Mouse (Mus musculus): ENCODE results near the gene Man1a2. TPM values are rescaled to one million over a fixed set of nuclear protein-coding genes. Genes with fewer than 3 reads are reported as not detected.

Gene Man1a2
- polyA plus RNA-seq, 1 experiment: 33.3 TPM

DNA sequence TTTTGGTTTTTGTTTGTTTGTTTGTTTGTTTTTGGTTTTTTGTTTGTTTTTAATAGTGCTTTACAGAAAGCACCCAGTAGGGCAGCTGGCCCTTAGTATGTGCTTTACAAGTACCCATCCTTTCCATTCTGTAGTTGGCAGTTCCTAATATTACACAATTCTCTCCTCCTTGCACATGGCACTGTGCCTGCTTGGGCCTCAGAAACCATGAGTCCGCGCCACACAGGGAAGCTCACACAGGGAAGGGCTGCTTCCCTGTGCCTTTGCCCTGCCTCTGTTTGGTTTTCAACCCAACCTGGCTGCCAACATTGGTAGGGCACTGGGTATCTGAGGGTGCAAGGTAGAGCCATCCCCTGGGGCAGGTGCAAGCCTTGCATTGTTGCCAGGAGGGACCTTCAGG, 148.6 kb downstream of the Man1a2 start:
- no peak for DNase-seq
- 100% methylated on average over 2 of the region's 2 CpGs for WGBS

DNA sequence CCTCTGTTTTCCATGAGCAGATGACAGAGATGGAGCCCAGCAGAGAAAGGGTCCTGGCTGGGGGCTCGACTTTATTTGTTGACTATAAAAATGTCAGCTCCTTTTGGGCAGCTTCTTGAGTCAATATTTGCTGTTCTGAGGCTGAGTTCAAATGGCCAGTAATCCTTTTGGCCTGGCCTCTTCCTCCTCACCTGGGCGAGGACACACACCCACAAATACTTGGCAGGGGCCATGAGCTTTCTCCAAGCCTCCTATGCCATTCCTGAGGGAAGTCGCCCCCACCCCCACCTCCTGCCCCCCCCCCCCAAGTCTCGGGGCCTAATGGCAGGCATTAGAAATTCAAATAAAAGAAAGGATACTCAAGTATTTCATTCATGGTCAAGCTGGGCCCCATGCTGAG, 149.4 kb downstream of the Man1a2 start:
- TF ChIP-seq POLR2A (IDR thresholded peaks at IDR 0.05; ENCODE audit: control insufficient read depth, extremely low read depth, insufficient read depth, low read length, poor library complexity): no peak
- no peak for TF ChIP-seq CTCF (IDR thresholded peaks at IDR 0.05; ENCODE audit: borderline replicate concordance, control insufficient read depth, extremely low read depth, insufficient read depth, low read length, poor library complexity)
- H3K27ac ChIP-seq (ENCODE audit: control insufficient read depth, insufficient read depth, low read length): no peak overlapping the region
- no peaks in the 10 kb centered on the region for H3K36me3 ChIP-seq (ENCODE audit: control insufficient read depth, insufficient read depth, low read length)
- H3K4me3 ChIP-seq (ENCODE audit: control insufficient read depth, insufficient read depth, low read length): no peak overlapping the region
- H3K27me3 ChIP-seq (ENCODE audit: control insufficient read depth, insufficient read depth, low read length): no peaks in the 10 kb centered on the region
- WGBS: 89% methylated on average over 4 of the region's 4 CpGs
- H3K4me1 ChIP-seq (replicated peaks; ENCODE audit: control insufficient read depth, insufficient read depth, low read length): peaks cover 4% of the 10 kb centered on the region; the same call in 1 of the 2 replicates
- no peak for DNase-seq

More for the DNA sequence above, 148.6 kb downstream of the Man1a2 start:
- Histone ChIP-seq H3K36me3 (ENCODE audit: control insufficient read depth, insufficient read depth, low read length) (no peaks in the 10 kb centered on the region), H3K27me3 (ENCODE audit: control insufficient read depth, insufficient read depth, low read length) (no peaks in the 10 kb centered on the region), H3K4me1 (replicated peaks; ENCODE audit: control insufficient read depth, insufficient read depth, low read length) (peaks cover 4% of the 10 kb centered on the region; the same call in 1 of the 2 replicates), H3K27ac (ENCODE audit: control insufficient read depth, insufficient read depth, low read length) (no peak overlapping the region), H3K4me3 (ENCODE audit: control insufficient read depth, insufficient read depth, low read length) (no peak overlapping the region)
- TF ChIP-seq POLR2A (IDR thresholded peaks at IDR 0.05; ENCODE audit: control insufficient read depth, extremely low read depth, insufficient read depth, low read length, poor library complexity) (no peak), CTCF (IDR thresholded peaks at IDR 0.05; ENCODE audit: borderline replicate concordance, control insufficient read depth, extremely low read depth, insufficient read depth, low read length, poor library complexity) (no peak)

DNA sequence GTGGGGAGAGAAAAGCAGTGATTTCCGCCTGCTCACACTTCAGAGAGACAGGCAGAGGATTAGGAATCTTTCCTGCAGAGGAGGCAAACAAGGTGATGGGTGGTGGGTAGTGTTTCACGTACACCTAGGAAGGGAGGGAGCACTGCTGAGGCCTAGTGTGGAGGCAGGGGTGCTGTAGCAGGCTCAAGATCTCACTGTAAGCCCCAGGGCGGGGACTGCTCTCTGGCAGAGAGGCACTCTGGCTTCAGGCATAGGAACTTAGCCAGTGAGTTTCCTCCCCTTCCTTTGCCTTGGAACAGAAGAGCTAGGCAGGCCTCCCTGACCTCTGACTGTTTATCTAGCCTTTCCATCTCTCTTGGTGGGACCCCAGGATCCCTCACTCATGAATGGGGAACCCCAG, 150.0 kb downstream of the Man1a2 start:
- H3K27ac ChIP-seq (ENCODE audit: control insufficient read depth, insufficient read depth, low read length): no peak overlapping the region
- no peaks in the 10 kb centered on the region for H3K36me3 ChIP-seq (ENCODE audit: control insufficient read depth, insufficient read depth, low read length)
- H3K4me1 ChIP-seq (replicated peaks; ENCODE audit: control insufficient read depth, insufficient read depth, low read length): peaks cover 4% of the 10 kb centered on the region; the same call in 1 of the 2 replicates
- H3K4me3 ChIP-seq (ENCODE audit: control insufficient read depth, insufficient read depth, low read length): no peak overlapping the region
- no peak for DNase-seq
- WGBS: 93% methylated on average over 3 of the region's 3 CpGs
- no peak for TF ChIP-seq POLR2A (IDR thresholded peaks at IDR 0.05; ENCODE audit: control insufficient read depth, extremely low read depth, insufficient read depth, low read length, poor library complexity)
- no peak for TF ChIP-seq CTCF (IDR thresholded peaks at IDR 0.05; ENCODE audit: borderline replicate concordance, control insufficient read depth, extremely low read depth, insufficient read depth, low read length, poor library complexity)
- no peaks in the 10 kb centered on the region for H3K27me3 ChIP-seq (ENCODE audit: control insufficient read depth, insufficient read depth, low read length)

DNA sequence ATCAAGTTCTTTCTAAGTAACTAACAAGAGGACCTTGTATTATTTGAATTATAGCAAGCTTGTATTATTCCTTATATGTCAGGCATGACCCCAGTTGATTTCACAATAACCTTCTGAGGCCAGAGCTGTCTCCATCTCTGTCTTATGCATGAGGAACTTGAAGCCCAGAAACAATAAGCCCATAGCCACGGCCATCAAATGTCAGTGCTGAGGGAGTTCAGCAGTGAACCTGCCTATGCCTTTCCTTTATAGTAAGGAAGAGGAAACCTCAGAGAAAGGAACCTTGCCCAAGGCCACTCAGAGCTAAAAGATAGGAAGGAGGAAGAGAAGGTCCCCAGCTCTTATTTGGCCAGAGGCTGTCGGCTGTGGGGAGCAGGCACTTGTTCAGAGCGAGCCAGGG, 150.9 kb downstream of the Man1a2 start:
- whole genome bisulfite sequencing: 59% methylated on average over 3 of the region's 3 CpGs
- Histone ChIP-seq H3K36me3 (ENCODE audit: control insufficient read depth, insufficient read depth, low read length) (no peaks in the 10 kb centered on the region), H3K4me1 (replicated peaks; ENCODE audit: control insufficient read depth, insufficient read depth, low read length) (peaks cover 4% of the 10 kb centered on the region; the same call in 1 of the 2 replicates), H3K27me3 (ENCODE audit: control insufficient read depth, insufficient read depth, low read length) (no peaks in the 10 kb centered on the region), H3K27ac (ENCODE audit: control insufficient read depth, insufficient read depth, low read length) (no peak overlapping the region), H3K4me3 (ENCODE audit: control insufficient read depth, insufficient read depth, low read length) (no peak overlapping the region)
- TF ChIP-seq CTCF (IDR thresholded peaks at IDR 0.05; ENCODE audit: borderline replicate concordance, control insufficient read depth, extremely low read depth, insufficient read depth, low read length, poor library complexity): no peak
- no peak for TF ChIP-seq POLR2A (IDR thresholded peaks at IDR 0.05; ENCODE audit: control insufficient read depth, extremely low read depth, insufficient read depth, low read length, poor library complexity)
- DNase-seq: no peak

DNA sequence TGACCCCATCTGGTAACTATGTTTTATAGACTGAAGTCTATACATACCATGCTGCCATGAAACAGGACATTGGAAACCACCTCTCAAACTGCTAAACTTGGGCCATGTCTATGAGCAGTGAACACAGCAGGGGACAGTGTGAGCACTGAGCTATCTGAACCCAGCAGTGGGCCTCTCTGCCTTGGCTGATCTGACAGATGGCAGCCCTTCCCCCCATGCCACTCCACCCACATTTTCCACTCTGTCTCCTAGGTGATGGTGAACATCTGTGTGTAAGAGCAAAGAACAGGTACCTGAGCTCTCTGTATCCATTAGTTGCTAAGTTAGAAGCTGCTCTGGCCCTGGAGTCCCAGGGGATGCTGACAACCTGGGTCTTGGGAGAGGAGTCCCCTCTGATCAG, 151.9 kb downstream of the Man1a2 start:
- Histone ChIP-seq H3K36me3 (ENCODE audit: control insufficient read depth, insufficient read depth, low read length) (no peaks in the 10 kb centered on the region), H3K27ac (ENCODE audit: control insufficient read depth, insufficient read depth, low read length) (no peak overlapping the region), H3K4me3 (ENCODE audit: control insufficient read depth, insufficient read depth, low read length) (no peak overlapping the region), H3K27me3 (ENCODE audit: control insufficient read depth, insufficient read depth, low read length) (no peaks in the 10 kb centered on the region), H3K4me1 (replicated peaks; ENCODE audit: control insufficient read depth, insufficient read depth, low read length) (peaks cover 4% of the 10 kb centered on the region; the same call in 1 of the 2 replicates)
- no peak for TF ChIP-seq POLR2A (IDR thresholded peaks at IDR 0.05; ENCODE audit: control insufficient read depth, extremely low read depth, insufficient read depth, low read length, poor library complexity)
- TF ChIP-seq CTCF (IDR thresholded peaks at IDR 0.05; ENCODE audit: borderline replicate concordance, control insufficient read depth, extremely low read depth, insufficient read depth, low read length, poor library complexity): no peak
- no peak for DNase-seq

DNA sequence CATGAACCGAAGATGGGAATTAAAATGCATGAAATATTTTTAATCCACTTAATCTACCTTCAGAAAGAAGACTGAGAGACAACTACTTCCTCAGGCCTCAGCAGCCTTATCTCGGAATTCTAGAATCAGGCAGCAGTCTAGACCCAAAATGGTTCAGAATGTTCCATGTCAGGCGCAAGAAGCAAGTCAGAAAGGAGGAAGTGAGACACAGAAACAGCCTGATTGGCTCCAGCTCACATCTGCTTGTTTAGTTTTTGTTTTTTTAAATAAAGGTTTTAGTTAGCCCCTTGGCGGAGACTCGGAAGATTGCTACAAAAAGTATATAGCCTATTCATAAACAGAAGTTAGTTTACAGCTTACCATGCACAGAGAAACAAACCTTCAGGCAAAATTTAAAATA, 154.4 kb downstream of the Man1a2 start:
- WGBS: 88% methylated on average over 5 of the region's 5 CpGs
- Histone ChIP-seq H3K36me3 (ENCODE audit: control insufficient read depth, insufficient read depth, low read length) (no peaks in the 10 kb centered on the region), H3K4me1 (replicated peaks; ENCODE audit: control insufficient read depth, insufficient read depth, low read length) (peaks cover 4% of the 10 kb centered on the region; the same call in 1 of the 2 replicates), H3K27ac (ENCODE audit: control insufficient read depth, insufficient read depth, low read length) (no peak overlapping the region), H3K27me3 (ENCODE audit: control insufficient read depth, insufficient read depth, low read length) (no peaks in the 10 kb centered on the region), H3K4me3 (ENCODE audit: control insufficient read depth, insufficient read depth, low read length) (no peak overlapping the region)
- no peak for TF ChIP-seq CTCF (IDR thresholded peaks at IDR 0.05; ENCODE audit: borderline replicate concordance, control insufficient read depth, extremely low read depth, insufficient read depth, low read length, poor library complexity)
- no peak for TF ChIP-seq POLR2A (IDR thresholded peaks at IDR 0.05; ENCODE audit: control insufficient read depth, extremely low read depth, insufficient read depth, low read length, poor library complexity)
- no peak for DNase-seq

DNA sequence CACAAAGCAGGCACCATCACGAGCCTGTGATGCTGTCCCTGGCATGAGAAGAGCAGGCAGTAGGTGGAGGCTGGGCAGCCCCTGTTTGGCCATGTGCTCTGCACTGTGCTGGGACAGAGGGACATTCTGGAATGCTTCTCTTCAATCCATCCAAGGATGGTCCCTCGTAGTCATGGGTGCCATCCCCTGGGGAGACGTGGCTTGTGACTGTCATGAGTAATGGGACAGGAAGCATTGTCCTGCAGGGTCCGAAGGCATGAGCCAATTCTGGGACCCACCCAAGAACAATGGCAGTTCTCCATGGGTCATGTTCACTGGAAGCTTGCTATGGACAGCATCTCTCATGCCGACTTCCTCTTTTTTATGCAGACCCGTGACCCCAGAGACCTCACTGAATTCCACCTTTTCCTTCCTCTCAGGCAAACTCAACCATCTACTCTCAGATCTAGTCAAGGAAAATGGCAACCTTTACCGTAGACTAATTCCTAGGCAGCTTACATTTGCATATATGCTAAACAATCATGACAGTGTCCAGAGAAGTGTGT, 155.0 kb downstream of the Man1a2 start:
- no peaks in the 10 kb centered on the region for H3K27me3 ChIP-seq (ENCODE audit: control insufficient read depth, insufficient read depth, low read length)
- H3K27ac ChIP-seq (ENCODE audit: control insufficient read depth, insufficient read depth, low read length): no peak overlapping the region
- no peak overlapping the region for H3K4me3 ChIP-seq (ENCODE audit: control insufficient read depth, insufficient read depth, low read length)
- 64% methylated on average over 7 of the region's 7 CpGs for WGBS
- no peaks in the 10 kb centered on the region for H3K36me3 ChIP-seq (ENCODE audit: control insufficient read depth, insufficient read depth, low read length)
- peaks cover 4% of the 10 kb centered on the region; the same call in 1 of the 2 replicates for H3K4me1 ChIP-seq (replicated peaks; ENCODE audit: control insufficient read depth, insufficient read depth, low read length)
- TF ChIP-seq CTCF (IDR thresholded peaks at IDR 0.05; ENCODE audit: borderline replicate concordance, control insufficient read depth, extremely low read depth, insufficient read depth, low read length, poor library complexity) (no peak), POLR2A (IDR thresholded peaks at IDR 0.05; ENCODE audit: control insufficient read depth, extremely low read depth, insufficient read depth, low read length, poor library complexity) (no peak)
- DNase-seq: no peak
